Mouse (Mus musculus) bone marrow macrophage, adult 2 months (primary cell): ENCODE measurements at regions not wholly inside any gene's neighbourhood (a gene's known extent, or its start where the extent isn't known, plus 50 kb on each side); places are given as distances from the start of the nearest gene placed in this dataset.
A peak's percentile ranks its signal among the peaks of the same experiment; 100 is the strongest.
"Not testable (repeated sequence)": the region's sequence is repeated elsewhere in the genome, so short reads cannot be mapped to it uniquely, and the experiment has no call there.

Experiments
- H3K27ac ChIP-seq: 2 replicates; pipeline ENCODE4 v1.5.1; 2012; ENCODE audit warnings: low read depth, low read length; ENCODE audit not compliant: insufficient read depth
- H3K4me1 ChIP-seq: 2 replicates; pipeline ENCODE4 v1.6.1; 2012; ENCODE audit warnings: low read length; ENCODE audit not compliant: control insufficient read depth, insufficient read depth
- H3K4me3 ChIP-seq: 2 replicates; pipeline ENCODE4 v1.5.1; 2012; ENCODE audit warnings: mild to moderate bottlenecking, low read length, moderate library complexity; ENCODE audit not compliant: insufficient read depth
- CTCF ChIP-seq: IDR thresholded peaks from 2 replicates; pipeline ENCODE4 v1.5.1; 2012; ENCODE audit warnings: low read depth, mild to moderate bottlenecking, low read length, moderate library complexity
- POLR2A ChIP-seq: IDR thresholded peaks from 2 replicates; pipeline ENCODE4 v1.6.1; 2012; ENCODE audit warnings: mild to moderate bottlenecking, low read depth, low read length, borderline replicate concordance

DNA sequence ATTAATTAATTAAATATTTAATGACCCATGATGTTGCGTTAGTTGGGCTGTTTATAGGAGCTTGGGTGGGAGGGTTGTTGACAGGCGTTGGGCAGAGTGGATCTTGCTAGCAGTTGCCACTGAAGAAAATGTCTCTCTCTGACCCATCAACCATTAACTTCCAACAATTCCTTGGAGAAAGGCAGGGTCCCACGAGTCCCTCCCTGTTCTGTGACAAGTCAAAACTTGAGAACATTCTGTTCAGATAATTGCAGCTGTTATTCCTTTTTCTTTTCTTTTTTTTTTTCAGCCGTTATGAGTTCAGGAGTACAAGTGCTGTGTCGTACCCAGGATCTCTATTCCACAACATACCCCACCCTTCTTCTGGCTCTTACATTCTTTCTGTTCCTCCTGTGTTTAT, 59.8 kb upstream of the Tnfrsf21 start:
- H3K4me1 ChIP-seq = no peaks in the 10 kb centered on the region
- TF ChIP-seq POLR2A (no peak), CTCF (no peak)
- no peak overlapping the region for H3K4me3 ChIP-seq
- H3K27ac ChIP-seq = no peak overlapping the region

DNA sequence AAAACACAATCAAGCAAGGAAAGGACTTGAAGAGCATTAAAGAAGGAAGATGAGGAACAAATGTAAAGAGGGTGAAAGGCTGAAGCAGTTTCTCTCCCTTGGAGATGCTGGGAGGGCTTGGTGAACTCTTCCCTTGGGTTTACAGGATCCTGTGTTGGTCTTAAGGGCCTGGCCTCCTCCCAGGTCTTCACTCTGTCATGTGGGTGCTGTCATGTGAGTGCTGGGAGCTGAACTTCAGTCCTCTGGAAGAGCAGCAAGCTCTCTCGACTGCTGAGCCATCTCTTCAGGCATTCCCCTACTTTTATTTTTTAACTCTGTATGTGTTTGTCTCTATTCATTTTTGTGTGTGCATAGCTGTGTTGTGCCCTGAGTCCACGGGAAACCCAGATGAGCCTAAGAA, 61.6 kb upstream of the Tnfrsf21 start:
- no peak overlapping the region for H3K27ac ChIP-seq
- TF ChIP-seq CTCF (no peak), POLR2A (no peak)

DNA sequence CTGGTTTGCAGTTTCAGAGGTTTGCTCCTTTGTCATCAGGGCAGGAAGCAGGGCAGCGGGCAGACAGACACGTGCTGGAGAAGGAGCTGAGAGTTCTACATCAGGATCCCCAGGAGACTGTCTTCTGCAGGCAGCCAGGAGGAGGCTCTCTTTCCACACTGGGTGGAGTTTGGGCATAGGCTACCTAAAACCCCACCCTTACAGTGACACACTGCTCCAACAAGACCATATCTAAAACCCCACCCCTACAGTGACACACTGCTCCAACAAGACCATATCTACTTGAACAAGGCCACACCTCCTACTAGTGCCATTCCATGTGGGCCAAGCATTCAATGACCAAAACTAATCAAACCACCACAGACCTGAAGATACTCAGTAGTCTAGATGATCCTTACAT, 68.0 kb upstream of the Cd2ap start:
- Histone ChIP-seq H3K4me3 (no peak overlapping the region), H3K4me1 (peaks cover 6% of the 10 kb centered on the region), H3K27ac (no peak overlapping the region)
- no peak for TF ChIP-seq POLR2A
- no peak for TF ChIP-seq CTCF

More for the DNA sequence above, 61.6 kb upstream of the Tnfrsf21 start:
- no peak overlapping the region for H3K4me3 ChIP-seq
- H3K4me1 ChIP-seq = no peaks in the 10 kb centered on the region

DNA sequence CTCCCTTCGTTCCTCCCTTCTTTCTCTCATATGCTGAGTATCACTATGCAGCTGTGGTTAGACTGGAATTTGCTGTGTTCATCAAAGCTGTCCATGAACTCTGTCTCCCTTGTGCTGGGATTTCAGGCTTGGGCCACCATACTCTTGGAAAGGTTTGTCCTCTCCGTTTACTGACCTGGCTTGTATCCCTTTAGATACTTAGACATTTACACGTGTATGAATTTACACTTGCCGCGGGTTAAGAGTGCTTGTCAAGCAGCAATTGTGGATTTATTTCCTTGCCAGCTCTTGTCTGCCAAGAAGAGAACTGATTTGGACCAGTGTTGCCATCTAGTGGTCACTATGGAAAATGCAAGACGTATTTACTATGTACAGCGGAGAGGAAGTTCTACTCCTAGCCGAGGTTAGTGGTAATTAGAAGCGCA, 66.8 kb upstream of the Cd2ap start:
- no peak overlapping the region for H3K4me3 ChIP-seq
- peaks cover 15% of the 10 kb centered on the region for H3K4me1 ChIP-seq
- H3K27ac ChIP-seq = no peak overlapping the region
- no peak for TF ChIP-seq CTCF
- TF ChIP-seq POLR2A = no peak

DNA sequence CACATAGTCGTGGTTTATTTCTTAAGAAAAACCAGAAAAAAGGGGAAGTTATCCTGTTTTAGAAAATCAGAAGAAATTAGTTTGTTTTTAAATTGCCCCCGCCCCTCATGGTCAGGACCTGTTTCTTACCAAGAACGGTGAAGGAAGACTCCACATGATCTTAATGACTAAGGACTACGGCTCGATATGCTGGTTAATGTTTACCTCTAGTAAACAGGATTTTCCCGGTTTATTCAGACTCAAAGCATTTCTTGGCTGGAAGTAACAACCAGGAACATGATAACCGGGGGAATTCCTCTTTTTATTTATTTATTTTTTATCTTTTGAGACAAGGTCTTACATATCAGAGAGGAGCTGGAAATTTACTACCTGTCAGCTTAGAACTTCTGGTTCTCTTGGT, 63.0 kb upstream of the Cd2ap start:
- no peak for TF ChIP-seq CTCF
- no peak for TF ChIP-seq POLR2A
- Histone ChIP-seq H3K4me1 (peaks cover 15% of the 10 kb centered on the region), H3K27ac (no peak overlapping the region), H3K4me3 (no peak overlapping the region)

DNA sequence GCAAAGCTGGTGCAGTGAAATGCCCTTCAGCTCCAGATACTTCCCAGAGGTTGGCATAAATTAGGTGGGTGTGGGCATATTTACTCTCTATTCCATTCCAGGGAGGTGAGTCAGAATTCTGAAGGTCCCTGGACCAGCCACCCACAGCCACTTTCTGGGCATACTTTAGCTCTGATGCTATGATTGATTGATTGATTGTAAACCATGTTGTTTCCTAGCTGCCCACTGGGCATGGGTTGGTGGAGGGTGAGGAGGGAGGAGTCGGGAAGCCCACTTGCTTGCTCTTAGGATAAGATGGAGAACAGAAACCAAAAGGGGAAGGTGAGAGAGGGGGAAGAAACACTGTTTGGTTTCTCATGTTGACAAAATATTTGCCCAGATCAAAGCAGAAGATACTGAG, 62.1 kb upstream of the Cd2ap start:
- no peak for TF ChIP-seq POLR2A
- TF ChIP-seq CTCF = no peak
- H3K4me1 ChIP-seq = peaks cover 17% of the 10 kb centered on the region
- peak overlapping the region; percentile 49 for H3K27ac ChIP-seq
- no peak overlapping the region for H3K4me3 ChIP-seq

DNA sequence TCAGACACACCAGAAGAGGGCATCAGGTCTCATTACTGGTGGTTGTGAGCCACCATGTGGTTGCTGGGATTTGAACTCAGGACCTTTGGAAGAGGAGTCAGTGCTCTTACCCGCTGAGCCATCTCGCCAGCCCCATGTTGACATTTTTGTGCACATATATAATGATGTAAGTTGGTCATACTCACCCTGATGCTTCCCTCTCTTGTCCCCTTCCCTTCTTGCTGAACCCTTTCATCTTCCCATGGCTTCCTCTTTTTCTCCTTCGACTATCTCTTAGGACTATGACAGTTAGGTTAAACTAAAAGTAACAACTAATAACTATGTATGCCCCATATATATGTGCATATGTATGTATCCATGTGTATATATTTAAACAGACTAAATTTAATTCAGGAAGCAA, 61.0 kb upstream of the Cd2ap start:
- H3K27ac ChIP-seq, H3K4me3 ChIP-seq: not testable (repeated sequence)

DNA sequence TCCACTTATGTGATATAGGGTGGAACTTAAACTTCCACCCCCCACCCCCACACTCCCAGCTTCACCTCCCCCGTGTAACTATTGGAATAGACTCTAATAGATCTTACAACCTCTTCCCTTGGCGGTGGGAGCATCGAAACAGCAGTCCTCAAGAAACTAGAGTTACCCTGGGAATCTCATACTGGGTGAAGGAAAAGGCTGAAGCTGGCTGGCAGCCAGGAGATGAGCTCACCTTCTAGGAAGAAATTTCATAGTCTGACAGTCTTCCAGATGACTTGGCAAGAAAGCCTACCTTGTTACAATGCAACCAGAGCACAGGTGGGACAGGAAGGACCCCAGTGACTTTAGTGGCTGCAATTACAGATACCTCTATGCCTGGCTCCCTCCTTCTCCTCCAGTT, 57.6 kb upstream of the Cd2ap start:
- no peak for TF ChIP-seq POLR2A
- TF ChIP-seq CTCF = no peak
- no peak overlapping the region for H3K4me3 ChIP-seq
- no peak overlapping the region for H3K27ac ChIP-seq
- H3K4me1 ChIP-seq = peaks cover 9% of the 10 kb centered on the region

More for the DNA sequence above, 61.0 kb upstream of the Cd2ap start:
- peaks cover 16% of the 10 kb centered on the region for H3K4me1 ChIP-seq

DNA sequence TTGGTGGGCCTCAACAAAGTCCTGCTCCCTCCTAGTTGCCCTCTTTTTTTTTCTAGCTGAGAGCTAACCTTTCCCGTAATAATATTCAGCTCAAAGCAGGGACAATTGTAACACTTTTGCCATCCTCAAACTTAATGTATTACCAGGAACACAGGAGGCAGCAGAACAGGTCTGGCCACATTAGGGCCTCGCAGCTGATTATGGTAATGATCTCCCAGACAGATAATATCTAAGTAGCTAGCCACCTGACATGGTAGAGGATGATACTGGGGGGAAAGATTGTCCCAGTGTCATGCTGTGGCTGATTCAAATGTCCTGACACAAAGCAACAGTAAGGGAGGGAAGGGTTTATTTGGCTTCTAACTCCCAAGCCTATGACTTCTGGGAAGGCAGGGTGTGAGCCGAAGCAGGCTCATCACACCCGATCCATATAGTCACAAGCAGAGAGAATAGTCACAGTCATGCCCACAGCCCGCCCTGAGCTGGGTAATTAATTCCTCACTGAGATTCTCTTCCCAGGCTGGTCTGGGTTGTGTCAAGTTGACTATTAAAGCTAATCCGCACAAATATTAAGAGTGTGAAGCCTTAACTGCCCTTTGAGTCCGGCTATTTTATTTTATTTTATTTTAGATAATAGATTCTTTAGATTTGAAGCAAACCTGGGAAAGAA, 57.0 kb upstream of the Cd2ap start:
- TF ChIP-seq CTCF (no peak), POLR2A (no peak)
- Histone ChIP-seq H3K27ac (no peak overlapping the region), H3K4me3 (no peak overlapping the region)

DNA sequence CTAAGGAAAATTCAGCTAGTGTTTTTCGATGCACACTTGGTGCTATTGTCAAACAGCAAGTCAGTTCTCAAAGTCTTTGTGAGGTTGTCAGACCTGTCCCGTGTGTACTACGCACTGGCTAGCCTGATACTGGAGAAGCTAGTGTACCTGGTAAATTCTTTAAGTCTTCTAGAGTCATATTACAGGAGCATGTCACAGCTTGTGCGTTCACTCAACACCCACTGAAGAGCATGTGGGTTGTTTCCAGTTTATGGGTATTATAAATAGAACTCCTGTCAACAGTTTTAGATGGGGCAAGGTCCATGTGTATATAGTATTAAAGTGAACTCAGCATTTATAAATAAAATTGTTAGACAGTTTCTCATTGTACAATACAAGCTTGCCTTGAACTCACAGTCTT, 50.9 kb upstream of the Cd2ap start:
- Histone ChIP-seq H3K4me1 (peaks cover 5% of the 10 kb centered on the region), H3K27ac (no peak overlapping the region), H3K4me3 (no peak overlapping the region)
- TF ChIP-seq CTCF = no peak
- no peak for TF ChIP-seq POLR2A

More for the DNA sequence above, 57.0 kb upstream of the Cd2ap start:
- peaks cover 4% of the 10 kb centered on the region for H3K4me1 ChIP-seq
